Mouse (Mus musculus) skeletal muscle tissue, adult 2 months (tissue): ENCODE measurements around the gene Slc7a3.
"Not testable (repeated sequence)": the region's sequence is repeated elsewhere in the genome, so short reads cannot be mapped to it uniquely, and the experiment has no call there.

Source experiments
- DNase-seq: peaks from one replicate; pipeline ENCODE4 v3.0.0-alpha.2; 2012; ENCODE audit warnings: low read depth, low spot score

The Slc7a3 gene

DNA sequence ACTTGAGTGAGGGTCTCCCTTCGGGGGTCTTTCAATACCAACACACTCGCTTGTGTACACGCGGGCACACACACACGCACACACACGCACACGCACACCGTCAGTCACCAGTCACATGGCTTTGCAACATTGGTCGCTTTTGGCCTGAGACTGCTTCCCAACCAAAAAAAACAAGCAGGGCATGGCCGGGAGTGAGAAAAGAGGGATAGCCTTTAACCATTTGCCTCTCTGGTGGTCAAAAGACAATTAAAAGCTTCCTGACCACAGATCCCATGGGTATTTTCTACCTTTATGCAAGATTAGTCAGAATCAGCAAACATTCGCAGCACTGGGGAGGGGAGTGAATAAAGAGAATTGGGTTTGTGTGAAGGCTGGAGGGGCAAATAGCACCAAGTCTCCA is at the start of gene Slc7a3:
Gene Slc7a3, minus strand, starts transcription at position 101 of the 400 bp plus-strand sequence.
- no peak for DNase-seq

DNA sequence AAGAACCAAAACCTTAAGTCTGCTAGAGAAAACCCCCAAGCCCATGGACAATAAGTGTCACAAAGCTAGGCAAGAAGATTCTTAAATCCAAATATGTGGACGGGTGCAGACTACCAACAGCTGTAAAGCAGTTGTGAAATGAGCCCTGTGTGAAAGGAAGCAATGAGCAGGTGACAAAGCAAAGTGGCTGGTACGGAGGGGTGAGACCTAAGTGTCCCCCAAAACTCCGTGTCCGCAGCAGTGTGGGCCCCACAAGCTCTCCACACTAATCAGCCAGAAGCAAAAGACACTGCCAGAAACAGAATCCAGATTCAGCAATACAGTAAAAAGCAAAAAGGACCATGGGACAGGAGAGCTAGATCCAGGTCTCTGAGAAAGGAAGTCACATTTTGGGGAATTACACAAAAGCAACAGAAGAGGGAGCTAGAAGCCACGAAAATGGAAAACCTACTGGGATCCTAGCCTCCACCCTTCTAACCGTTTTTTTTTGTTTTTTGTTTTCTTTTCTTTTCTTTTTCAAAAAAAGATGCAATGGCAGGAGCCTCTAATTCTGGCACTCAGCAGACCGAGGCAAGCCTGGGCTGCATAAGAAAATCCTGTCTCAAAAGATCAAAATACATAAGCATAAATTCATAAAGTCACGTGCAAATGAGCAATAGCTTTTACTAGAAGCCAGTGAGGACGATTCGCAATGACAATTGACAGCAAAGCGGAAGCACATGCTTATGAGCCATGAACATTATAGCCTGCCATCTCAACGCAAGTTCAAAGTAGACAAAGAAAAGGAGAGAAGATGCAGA is 46.4 kb upstream of the Slc7a3 start:
- DNase-seq: peak; percentile 2

- peak; percentile 29 for DNase-seq
Measured at GRCm38 (mm10) chrX:101131001-101131400, 45.2 kb upstream of the Slc7a3 start.

DNA sequence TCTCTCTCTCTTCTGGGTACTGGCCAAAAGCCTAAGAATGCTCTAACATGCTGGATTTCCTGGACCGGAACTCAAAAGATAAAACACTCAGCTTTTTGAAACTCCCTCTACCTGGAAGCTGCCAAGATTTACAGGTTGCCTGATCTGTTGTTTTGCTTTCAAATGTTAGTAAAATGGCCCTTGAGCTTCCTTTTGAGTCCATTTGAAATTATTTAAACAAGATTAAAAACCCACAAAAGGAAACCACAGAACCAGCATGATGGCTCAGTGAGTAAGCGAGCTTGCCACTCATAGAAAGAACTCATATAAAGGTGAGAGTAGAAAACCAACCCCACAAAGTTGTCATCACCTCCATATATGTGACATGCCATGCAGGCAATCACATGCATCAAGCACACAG is 42.7 kb upstream of the Slc7a3 start:
- DNase-seq: no peak

- DNase-seq: no peak
Measured at GRCm38 (mm10) chrX:101126977-101127376, 41.2 kb upstream of the Slc7a3 start.

GRCm38 (mm10) chrX:101126474-101126955 is 40.7 kb upstream of the Slc7a3 start:
- peak; percentile 2 for DNase-seq

- DNase-seq: no peak
Measured at GRCm38 (mm10) chrX:101120546-101120945, 34.7 kb upstream of the Slc7a3 start.

DNA sequence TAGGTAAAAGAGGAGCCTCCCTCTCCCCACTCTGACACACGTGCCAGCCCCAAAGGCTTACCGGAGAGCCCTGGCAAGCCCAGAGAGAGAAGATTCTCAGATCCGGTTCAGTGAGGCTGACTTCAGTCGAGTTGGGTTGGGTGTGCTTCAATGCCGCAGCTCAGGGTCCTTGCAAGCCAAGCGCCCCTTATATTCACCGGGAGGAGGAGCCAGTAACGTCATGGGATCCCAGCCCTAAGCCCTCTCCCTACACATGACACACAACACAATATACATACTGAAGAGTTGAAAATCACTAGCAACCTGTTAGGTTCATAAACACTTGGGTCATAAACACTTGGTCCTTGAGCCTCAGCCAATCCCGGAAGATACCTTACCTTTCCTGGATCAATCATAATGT is 609 bp downstream of the Slc7a3 start:
- DNase-seq: not testable (repeated sequence)

GRCm38 (mm10) chrX:101084192-101084591 is 1.6 kb downstream of the Slc7a3 start:
- DNase-seq: no peak

- DNase-seq: no peak
Measured at GRCm38 (mm10) chrX:101065245-101065644, 20.6 kb downstream of the Slc7a3 start.

DNA sequence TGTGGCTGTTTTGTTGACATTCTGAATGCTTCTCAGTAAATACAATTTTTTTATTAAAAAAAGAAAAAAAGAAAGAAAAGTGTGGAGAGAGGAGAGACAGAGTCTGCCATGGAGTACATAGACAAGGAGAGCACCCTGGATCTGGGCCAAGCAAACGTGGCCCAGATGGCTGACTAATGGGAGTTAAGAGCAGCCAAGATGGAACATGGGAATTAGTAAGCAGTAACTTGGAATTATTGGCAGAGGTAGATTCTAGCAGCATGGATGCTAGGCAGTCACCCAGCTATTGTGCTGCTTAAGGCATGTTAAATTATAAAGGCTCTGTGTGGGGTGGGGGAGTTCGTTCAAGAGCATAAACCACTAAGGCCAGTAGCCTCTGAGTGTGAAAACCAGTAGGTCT is 22.3 kb downstream of the Slc7a3 start:
- DNase-seq: peak; percentile 0

DNA sequence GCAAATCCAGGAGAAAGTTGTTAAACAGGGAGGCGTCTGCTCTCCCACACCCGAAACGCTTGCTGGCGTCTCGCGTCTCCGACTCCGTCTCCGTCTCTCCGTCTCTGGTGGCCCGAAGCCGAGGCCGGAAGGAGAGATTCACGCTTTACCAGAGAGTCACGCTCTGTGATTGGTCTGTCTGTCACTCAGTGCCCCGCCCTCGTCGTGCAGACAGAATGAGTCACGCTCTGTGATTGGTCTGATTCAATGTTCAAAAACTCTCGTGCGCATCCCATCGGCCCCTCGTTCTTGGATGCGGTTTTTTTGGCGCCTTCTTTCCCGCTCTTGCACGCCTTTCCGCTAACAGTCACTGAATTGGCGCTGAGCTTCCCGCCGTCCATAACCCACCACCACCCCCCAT is 26.3 kb downstream of the Slc7a3 start, which contains the start of gene Tex11:
Gene Tex11, minus strand, starts transcription at position 127 of the 400 bp plus-strand sequence.
- DNase-seq: no peak
